Mouse (Mus musculus): ENCODE results near the gene Nod1. TPM values are rescaled to one million over a fixed set of nuclear protein-coding genes. Genes with fewer than 3 reads are reported as not detected.

The Nod1 gene
- polyA plus RNA-seq (2014; fragmentation: Illumina TruSeq; extraction: RNeasy Lipid Tissue Mini Kit (QIAGEN cat#74804); ENCODE audit: low read depth, low replicate concordance): 16.8 TPM

DNA sequence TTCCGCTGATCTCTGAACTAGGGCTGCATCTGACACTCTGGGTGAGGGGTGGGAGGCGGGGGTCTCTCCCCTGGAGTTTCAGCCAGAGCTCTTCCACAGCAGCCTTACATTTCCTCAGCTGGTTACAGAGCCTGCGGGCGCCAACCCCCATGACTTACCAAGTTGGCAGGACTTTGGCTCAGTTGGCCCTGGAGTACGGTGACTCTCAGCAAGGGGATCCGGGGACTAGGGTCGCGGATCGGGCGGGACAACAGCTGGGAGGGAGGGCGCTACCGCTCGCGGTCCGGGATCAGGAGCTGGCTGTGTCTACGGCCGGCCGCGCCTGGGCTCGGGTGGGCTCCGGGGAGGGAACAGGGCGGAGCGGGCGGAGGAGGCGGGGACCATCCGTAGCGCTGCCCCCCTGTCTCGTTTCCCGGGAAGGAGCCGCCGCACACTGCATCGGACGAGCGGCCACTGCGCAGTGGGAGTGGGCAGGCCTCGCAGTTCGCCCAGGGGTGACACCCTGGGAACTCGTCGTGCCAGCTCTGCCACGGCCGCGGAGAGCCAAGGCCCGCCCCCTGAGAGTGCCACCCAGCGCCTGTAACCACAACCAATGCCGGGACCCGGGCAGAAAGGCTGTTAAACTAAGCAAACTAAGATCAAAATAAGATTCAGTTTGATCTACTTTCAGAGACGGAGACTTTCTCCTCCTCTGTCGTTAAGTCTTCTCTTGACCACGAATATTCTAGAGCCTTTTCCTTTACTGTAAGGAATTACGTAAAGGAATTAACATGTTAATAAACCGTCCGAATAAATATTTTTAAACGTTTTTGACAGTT lies at the start of gene Nod1:
Nod1 (minus strand) TSS at position 502 of the 818 bp plus-strand sequence.

DNA sequence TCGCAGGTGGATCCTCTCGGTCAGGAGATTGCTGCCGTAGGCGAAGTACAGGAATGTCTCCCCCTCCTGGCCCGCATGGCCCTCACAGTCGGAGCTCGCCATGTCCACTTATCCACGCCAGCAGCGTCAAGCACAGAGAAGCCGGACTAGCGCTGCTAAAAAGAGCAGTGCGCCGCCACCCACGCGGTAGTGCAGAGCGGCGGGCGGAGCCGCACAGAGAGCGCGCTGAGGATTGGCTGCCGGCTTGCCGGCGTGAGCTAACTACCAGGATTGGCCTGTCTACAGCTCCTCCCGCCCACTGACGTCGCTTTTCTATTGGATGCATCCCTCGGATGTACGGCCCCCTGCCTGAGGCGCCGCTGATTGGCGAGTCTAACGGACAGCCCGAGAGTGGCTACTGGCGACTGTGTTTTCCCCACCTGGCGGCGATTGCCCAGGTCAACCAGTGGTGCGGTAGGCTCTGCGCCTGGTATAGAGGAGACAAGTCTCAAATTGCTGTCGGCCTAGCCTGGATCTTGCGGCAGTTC lies 20.4 kb upstream of the Nod1 start, which contains the start of gene Ggct:
Ggct (minus strand) TSS at position 217 of the 527 bp plus-strand sequence.

Other genes starting within 250 kb of the Nod1 start
- 29.3 TPM for gene Znrf2, start 155.7 kb downstream of the Nod1 start, polyA plus RNA-seq (2014; fragmentation: Illumina TruSeq; extraction: RNeasy Lipid Tissue Mini Kit (QIAGEN cat#74804); ENCODE audit: low read depth, low replicate concordance)
- 47.1 TPM for gene Ggct, start 20.3 kb upstream of the Nod1 start, polyA plus RNA-seq (2014; fragmentation: Illumina TruSeq; extraction: RNeasy Lipid Tissue Mini Kit (QIAGEN cat#74804); ENCODE audit: low read depth, low replicate concordance)
- 44.8 TPM for gene Gars, start 65.4 kb upstream of the Nod1 start, polyA plus RNA-seq (2014; fragmentation: Illumina TruSeq; extraction: RNeasy Lipid Tissue Mini Kit (QIAGEN cat#74804); ENCODE audit: low read depth, low replicate concordance)
- gene Crhr2, start 160.4 kb upstream of the Nod1 start, polyA plus RNA-seq (2014; fragmentation: Illumina TruSeq; extraction: RNeasy Lipid Tissue Mini Kit (QIAGEN cat#74804); ENCODE audit: low read depth, low replicate concordance): 0.36 TPM
- 238 TPM for gene Inmt, start 202.4 kb upstream of the Nod1 start, polyA plus RNA-seq (2014; fragmentation: Illumina TruSeq; extraction: RNeasy Lipid Tissue Mini Kit (QIAGEN cat#74804); ENCODE audit: low read depth, low replicate concordance)
- 12.7 TPM for gene Mindy4, start 230.8 kb upstream of the Nod1 start, polyA plus RNA-seq (2014; fragmentation: Illumina TruSeq; extraction: RNeasy Lipid Tissue Mini Kit (QIAGEN cat#74804); ENCODE audit: low read depth, low replicate concordance)